Mouse (Mus musculus): Measurements from ENCODE around the gene Tbc1d16. TPM values are rescaled to one million over a fixed set of nuclear protein-coding genes. Genes with fewer than 3 reads are reported as not detected.

The Tbc1d16 gene
- polyA plus RNA-seq, 1 experiment from 2014 or later = 17.5 TPM

GRCm38 (mm10) chr11:119142615-119143014 is 85.7 kb downstream of the Tbc1d16 start:
- Histone ChIP-seq H3K9ac (no peak overlapping the region), H3K27ac (ENCODE audit: low read depth) (no peak overlapping the region), H3K4me3 (ENCODE audit: low read depth, low read length) (no peak overlapping the region), H3K27me3 (ENCODE audit: insufficient read depth, low read length) (no peaks in the 10 kb centered on the region), H3K9me3 (ENCODE audit: low read depth, low read length) (no peaks in the 10 kb centered on the region), H3K36me3 (ENCODE audit: insufficient read depth) (peaks cover 3% of the 10 kb centered on the region; the same call in 1 of the 2 replicates), H3K4me1 (ENCODE audit: insufficient read depth) (no peaks in the 10 kb centered on the region), H3K4me2 (no peak overlapping the region)
- no peak for TF ChIP-seq CTCF (IDR thresholded peaks at IDR 0.05; ENCODE audit: low read depth)
- no peak for DNase-seq
- WGBS = 84% methylated on average over 8 of the region's 8 CpGs
- ATAC-seq (ENCODE audit: insufficient read depth) = no peak

- no peak for ATAC-seq (ENCODE audit: insufficient read depth)
- no peaks in the 10 kb centered on the region for H3K36me3 ChIP-seq (ENCODE audit: insufficient read depth)
- DNase-seq = no peak
- peaks cover 11% of the 10 kb centered on the region for H3K4me1 ChIP-seq (ENCODE audit: insufficient read depth)
- no peak overlapping the region for H3K4me2 ChIP-seq
- no peak for TF ChIP-seq CTCF (IDR thresholded peaks at IDR 0.05; ENCODE audit: low read depth)
- H3K4me3 ChIP-seq (ENCODE audit: low read depth, low read length) = no peak overlapping the region
- H3K9ac ChIP-seq = no peak overlapping the region
- H3K27me3 ChIP-seq (ENCODE audit: insufficient read depth, low read length) = no peaks in the 10 kb centered on the region
- no peak overlapping the region for H3K27ac ChIP-seq (ENCODE audit: low read depth)
- 72% methylated on average over 6 of the region's 6 CpGs for WGBS
- H3K9me3 ChIP-seq (ENCODE audit: low read depth, low read length) = no peaks in the 10 kb centered on the region
These were observed 89.3 kb downstream of the Tbc1d16 start for GRCm38 (mm10) chr11:119139026-119139425.

- WGBS = 44% methylated on average over 9 of the region's 9 CpGs
- peaks cover 11% of the 10 kb centered on the region for H3K4me1 ChIP-seq (ENCODE audit: insufficient read depth)
- H3K36me3 ChIP-seq (ENCODE audit: insufficient read depth) = no peaks in the 10 kb centered on the region
- H3K4me3 ChIP-seq (ENCODE audit: low read depth, low read length) = no peak overlapping the region
- no peak overlapping the region for H3K4me2 ChIP-seq
- ATAC-seq (ENCODE audit: insufficient read depth) = no peak
- H3K27ac ChIP-seq (ENCODE audit: low read depth) = no peak overlapping the region
- DNase-seq = peak; percentile 52
- H3K9me3 ChIP-seq (ENCODE audit: low read depth, low read length) = no peaks in the 10 kb centered on the region
- TF ChIP-seq CTCF (IDR thresholded peaks at IDR 0.05; ENCODE audit: low read depth) = no peak
- H3K27me3 ChIP-seq (ENCODE audit: insufficient read depth, low read length) = no peaks in the 10 kb centered on the region
- H3K9ac ChIP-seq = no peak overlapping the region
These were observed 90.1 kb downstream of the Tbc1d16 start for GRCm38 (mm10) chr11:119138205-119138604.

GRCm38 (mm10) chr11:119134586-119134985 is 93.7 kb downstream of the Tbc1d16 start:
- no peaks in the 10 kb centered on the region for H3K9me3 ChIP-seq (ENCODE audit: low read depth, low read length)
- H3K4me2 ChIP-seq = peak overlapping the region; percentile 27; the same call in 1 of the 2 replicates
- ATAC-seq (ENCODE audit: insufficient read depth) = peak; percentile 61
- no peak for TF ChIP-seq CTCF (IDR thresholded peaks at IDR 0.05; ENCODE audit: low read depth)
- DNase-seq = peak; percentile 80
- H3K27me3 ChIP-seq (ENCODE audit: insufficient read depth, low read length) = 0 out of 2 replicates have a peak, but pooled peaks cover 3% of the 10 kb centered on the region
- peak overlapping the region; percentile 92 for H3K27ac ChIP-seq (ENCODE audit: low read depth)
- H3K36me3 ChIP-seq (ENCODE audit: insufficient read depth) = no peaks in the 10 kb centered on the region
- 20% methylated on average over 17 of the region's 17 CpGs for WGBS
- no peak overlapping the region for H3K9ac ChIP-seq
- no peak overlapping the region for H3K4me3 ChIP-seq (ENCODE audit: low read depth, low read length)
- peaks cover 18% of the 10 kb centered on the region for H3K4me1 ChIP-seq (ENCODE audit: insufficient read depth)

GRCm38 (mm10) chr11:119133437-119134221 is 94.7 kb downstream of the Tbc1d16 start:
- 0 out of 2 replicates have a peak overlapping the region, but pooled peaks have one; percentile 4 for H3K9ac ChIP-seq
- peak; percentile 56 for DNase-seq
- 0 out of 2 replicates have a peak, but pooled peaks have one; percentile 18 for ATAC-seq (ENCODE audit: insufficient read depth)
- H3K4me3 ChIP-seq (ENCODE audit: low read depth, low read length) = no peak overlapping the region
- H3K36me3 ChIP-seq (ENCODE audit: insufficient read depth) = no peaks in the 10 kb centered on the region
- TF ChIP-seq CTCF (IDR thresholded peaks at IDR 0.05; ENCODE audit: low read depth) = no peak
- peak overlapping the region; percentile 92 for H3K27ac ChIP-seq (ENCODE audit: low read depth)
- no peaks in the 10 kb centered on the region for H3K9me3 ChIP-seq (ENCODE audit: low read depth, low read length)
- 0 out of 2 replicates have a peak, but pooled peaks cover 10% of the 10 kb centered on the region for H3K27me3 ChIP-seq (ENCODE audit: insufficient read depth, low read length)
- peaks cover 26% of the 10 kb centered on the region for H3K4me1 ChIP-seq (ENCODE audit: insufficient read depth)
- WGBS = 62% methylated on average over 5 of the region's 5 CpGs
- no peak overlapping the region for H3K4me2 ChIP-seq

- ATAC-seq (ENCODE audit: insufficient read depth) (no peak), DNase-seq (no peak)
- H3K4me3 ChIP-seq (ENCODE audit: low read depth, low read length) = no peak overlapping the region
- no peaks in the 10 kb centered on the region for H3K9me3 ChIP-seq (ENCODE audit: low read depth, low read length)
- H3K27ac ChIP-seq (ENCODE audit: low read depth) = 0 out of 2 replicates have a peak overlapping the region, but pooled peaks have one; percentile 30
- peaks cover 36% of the 10 kb centered on the region for H3K4me1 ChIP-seq (ENCODE audit: insufficient read depth)
- 0 out of 2 replicates have a peak, but pooled peaks cover 10% of the 10 kb centered on the region for H3K27me3 ChIP-seq (ENCODE audit: insufficient read depth, low read length)
- H3K9ac ChIP-seq = no peak overlapping the region
- no peak overlapping the region for H3K4me2 ChIP-seq
- 71% methylated on average over 14 of the region's 14 CpGs for WGBS
- H3K36me3 ChIP-seq (ENCODE audit: insufficient read depth) = no peaks in the 10 kb centered on the region
- TF ChIP-seq CTCF (IDR thresholded peaks at IDR 0.05; ENCODE audit: low read depth) = no peak
These were observed 95.9 kb downstream of the Tbc1d16 start for GRCm38 (mm10) chr11:119132198-119133035.

Data from lung, embryonic 14.5 days (tissue).